Mouse (Mus musculus) CD4-positive, CD25-positive, alpha-beta regulatory T cell, adult 4 months (primary cell): ENCODE measurements around the gene Ppa2. TPM values are rescaled to one million over a fixed set of nuclear protein-coding genes. Genes with fewer than 3 reads are reported as not detected.
A peak's percentile ranks its signal among the peaks of the same experiment; 100 is the strongest.

Experiments
- ATAC-seq: one replicate; pipeline ENCODE4 v1.8.0; 2017
- polyA plus RNA-seq, 2 experiments: library from polyadenylated mRNA; unstranded; fragments of 100-300 nt; shearing (Covaris generic); gene quantifications; one replicate each; pipeline ENCODE4 v1.2.1; 2017

Ppa2 gene
- polyA plus RNA-seq, 2 experiments from 2014 or later = 14.8 to 25.9 TPM

- peak; percentile 95 for ATAC-seq
Measured at GRCm38 (mm10) chr3:133332280-133332679, 22.4 kb downstream of the Ppa2 start.

GRCm38 (mm10) chr3:133333267-133334170 is 23.6 kb downstream of the Ppa2 start:
- ATAC-seq = no peak

- ATAC-seq = no peak
Measured at GRCm38 (mm10) chr3:133334691-133335090, 24.8 kb downstream of the Ppa2 start.

- no peak for ATAC-seq
Measured at GRCm38 (mm10) chr3:133335166-133335565, 25.3 kb downstream of the Ppa2 start.

- no peak for ATAC-seq
Measured at GRCm38 (mm10) chr3:133336400-133336799, 26.5 kb downstream of the Ppa2 start.

GRCm38 (mm10) chr3:133338851-133339356 is 29.0 kb downstream of the Ppa2 start:
- no peak for ATAC-seq

- peak; percentile 46 for ATAC-seq
Measured at GRCm38 (mm10) chr3:133339411-133339823, 29.5 kb downstream of the Ppa2 start.

GRCm38 (mm10) chr3:133341106-133341505 is 31.2 kb downstream of the Ppa2 start:
- ATAC-seq = no peak

GRCm38 (mm10) chr3:133347535-133347934 is 37.6 kb downstream of the Ppa2 start:
- no peak for ATAC-seq

- no peak for ATAC-seq
Measured at GRCm38 (mm10) chr3:133348847-133349246, 38.9 kb downstream of the Ppa2 start.

GRCm38 (mm10) chr3:133357426-133357974 is 47.6 kb downstream of the Ppa2 start:
- no peak for ATAC-seq

- ATAC-seq = no peak
Measured at GRCm38 (mm10) chr3:133357977-133358376, 48.1 kb downstream of the Ppa2 start.

- no peak for ATAC-seq
Measured at GRCm38 (mm10) chr3:133361406-133361805, 51.5 kb downstream of the Ppa2 start.

GRCm38 (mm10) chr3:133364138-133364537 is 54.2 kb downstream of the Ppa2 start:
- ATAC-seq = no peak

GRCm38 (mm10) chr3:133366096-133366495 is 56.2 kb downstream of the Ppa2 start:
- ATAC-seq = no peak

- no peak for ATAC-seq
Measured at GRCm38 (mm10) chr3:133378174-133378573, 68.3 kb downstream of the Ppa2 start.

- ATAC-seq = no peak
Measured at GRCm38 (mm10) chr3:133379997-133380396, 70.1 kb downstream of the Ppa2 start.

GRCm38 (mm10) chr3:133381519-133381918 is 71.6 kb downstream of the Ppa2 start:
- no peak for ATAC-seq

GRCm38 (mm10) chr3:133382147-133382546 is 72.2 kb downstream of the Ppa2 start:
- ATAC-seq = no peak

GRCm38 (mm10) chr3:133384164-133384708 is 74.3 kb downstream of the Ppa2 start:
- ATAC-seq = no peak

GRCm38 (mm10) chr3:133387283-133387682 is 77.4 kb downstream of the Ppa2 start:
- no peak for ATAC-seq

GRCm38 (mm10) chr3:133389803-133390387 is 80.0 kb downstream of the Ppa2 start:
- no peak for ATAC-seq

GRCm38 (mm10) chr3:133394531-133394930 is 84.6 kb downstream of the Ppa2 start:
- ATAC-seq = peak; percentile 89
